Mouse (Mus musculus) MEL (cell line): ENCODE data around the gene Cdr2l. TPM values are rescaled to one million over a fixed set of nuclear protein-coding genes. Genes with fewer than 3 reads are reported as not detected.

Experiments used
- DNase-seq: peaks from one replicate; pipeline ENCODE4 v3.0.0; 2011; ENCODE audit warnings: low read depth, low spot score
- H3K27ac ChIP-seq: 2 replicates; pipeline ENCODE4 v1.5.1; 2012; ENCODE audit warnings: low read depth, mild to moderate bottlenecking, control low read depth, low read length, moderate library complexity; ENCODE audit not compliant: control insufficient read depth
- H3K27me3 ChIP-seq, 2 experiments: fragments of 150-350 bp in 1 of 2; sonication (generic) in 1 of 2; 2 replicates each; pipeline ENCODE4 v1.6.1; 2012; ENCODE audit warnings: low read length in 2 of 2, mild to moderate bottlenecking in 2 of 2, improper control_type of control experiment in 1 of 2, moderate library complexity in 1 of 2; ENCODE audit not compliant: insufficient read depth in 2 of 2, control insufficient read depth in 1 of 2
- H3K36me3 ChIP-seq, 2 experiments: 2 replicates each; pipeline ENCODE4 v1.6.1; 2012 to 2014; ENCODE audit warnings: low read length in 2 of 2, improper control_type of control experiment in 1 of 2, inconsistent platforms in 1 of 2, mild to moderate bottlenecking in 1 of 2; ENCODE audit not compliant: insufficient read depth in 2 of 2, control insufficient read depth in 1 of 2
- H3K4me1 ChIP-seq, 2 experiments: fragments of 150-350 bp in 1 of 2; sonication (generic) in 1 of 2; 2 replicates each; pipeline ENCODE4 v1.6.1; 2012; ENCODE audit warnings: low read length in 2 of 2, improper control_type of control experiment in 1 of 2, mild to moderate bottlenecking in 1 of 2; ENCODE audit not compliant: insufficient read depth in 2 of 2, control insufficient read depth in 1 of 2
- H3K4me3 ChIP-seq, 2 experiments: fragments of 150-350 bp in 1 of 2; sonication (generic) in 1 of 2; 2 replicates each; pipeline ENCODE4 v1.5.1; 2012; ENCODE audit warnings: low read depth in 2 of 2, low read length in 2 of 2, mild to moderate bottlenecking in 2 of 2, moderate library complexity in 2 of 2, control low read depth in 1 of 2, improper control_type of control experiment in 1 of 2; ENCODE audit not compliant: control insufficient read depth in 1 of 2, insufficient read depth in 1 of 2
- H3K79me2 ChIP-seq: 2 replicates; pipeline ENCODE4 v1.6.1; 2012; ENCODE audit warnings: mild to moderate bottlenecking, low read length, moderate library complexity; ENCODE audit not compliant: control insufficient read depth, poor library complexity, insufficient read depth
- H3K9ac ChIP-seq: 2 replicates; pipeline ENCODE4 v1.6.1; 2012; ENCODE audit warnings: low read depth, mild to moderate bottlenecking, control low read depth, low read length, moderate library complexity; ENCODE audit not compliant: control insufficient read depth, poor library complexity, severe bottlenecking
- H3K9me3 ChIP-seq: fragments of 150-350 bp; sonication (generic); replicated peaks from 2 replicates; pipeline ENCODE4 v1.6.1; 2012; ENCODE audit warnings: mild to moderate bottlenecking, low read length, improper control_type of control experiment, moderate library complexity; ENCODE audit not compliant: insufficient read depth
- CHD1 ChIP-seq: IDR thresholded peaks from 2 replicates; pipeline ENCODE4 v1.6.1; 2012; ENCODE audit warnings: low read depth, mild to moderate bottlenecking, inconsistent platforms, low read length, improper control_type of control experiment
- EP300 ChIP-seq, 2 experiments: IDR thresholded peaks; 2 replicates each; pipeline ENCODE4 v1.6.1; 2011; ENCODE audit warnings: improper control_type of control experiment in 2 of 2, low read length in 2 of 2, low read depth in 1 of 2, mild to moderate bottlenecking in 1 of 2
- GABPA ChIP-seq: IDR thresholded peaks from 2 replicates; pipeline ENCODE4 v1.6.1; 2012; ENCODE audit warnings: low read depth, mild to moderate bottlenecking, inconsistent platforms, low read length, improper control_type of control experiment, moderate library complexity
- HCFC1 ChIP-seq: IDR thresholded peaks from 2 replicates; pipeline ENCODE4 v1.6.1; 2012; ENCODE audit warnings: low read depth, mild to moderate bottlenecking, inconsistent platforms, low read length, improper control_type of control experiment, moderate library complexity
- JUND ChIP-seq: IDR thresholded peaks from 2 replicates; pipeline ENCODE4 v1.6.1; 2011; ENCODE audit warnings: low read depth, mild to moderate bottlenecking, improper control_type of control experiment, low read length
- NRF1 ChIP-seq: IDR thresholded peaks from 2 replicates; pipeline ENCODE4 v1.6.1; 2014; ENCODE audit warnings: low read depth, mild to moderate bottlenecking, inconsistent platforms, low read length, improper control_type of control experiment, moderate library complexity; ENCODE audit not compliant: poor library complexity, insufficient read depth, severe bottlenecking
- POLR2AphosphoS2 ChIP-seq: IDR thresholded peaks from 2 replicates; pipeline ENCODE4 v1.6.1; 2011; ENCODE audit warnings: low read length, improper control_type of control experiment
- POLR2AphosphoS5 ChIP-seq: IDR thresholded peaks from 2 replicates; pipeline ENCODE4 v1.6.1; 2012; ENCODE audit warnings: low read depth, borderline replicate concordance, mild to moderate bottlenecking, inconsistent platforms, low read length, moderate library complexity, mixed read lengths
- RCOR1 ChIP-seq: IDR thresholded peaks from 2 replicates; pipeline ENCODE4 v1.6.1; 2012; ENCODE audit warnings: low read depth, mild to moderate bottlenecking, inconsistent platforms, low read length, improper control_type of control experiment
- SMC3 ChIP-seq: IDR thresholded peaks from 2 replicates; pipeline ENCODE4 v1.6.1; 2011; ENCODE audit warnings: low read depth, low read length, improper control_type of control experiment
- TAL1 ChIP-seq: IDR thresholded peaks from 2 replicates; pipeline ENCODE4 v1.6.1; 2012; ENCODE audit warnings: mild to moderate bottlenecking, inconsistent platforms, low read length, moderate library complexity, mixed read lengths
- TCF12 ChIP-seq: IDR thresholded peaks from 2 replicates; pipeline ENCODE4 v1.6.1; 2014; ENCODE audit warnings: low read depth, mild to moderate bottlenecking, inconsistent platforms, low read length, improper control_type of control experiment, moderate library complexity
- USF1 ChIP-seq: IDR thresholded peaks from 2 replicates; pipeline ENCODE4 v1.6.1; 2014; ENCODE audit warnings: low read depth, mild to moderate bottlenecking, inconsistent platforms, low read length, improper control_type of control experiment, moderate library complexity
- USF2 ChIP-seq, 2 experiments: IDR thresholded peaks; 2 replicates each; pipeline ENCODE4 v1.6.1; 2011 to 2012; ENCODE audit warnings: improper control_type of control experiment in 2 of 2, low read length in 2 of 2, borderline replicate concordance in 1 of 2, inconsistent platforms in 1 of 2, low read depth in 1 of 2, mild to moderate bottlenecking in 1 of 2; ENCODE audit not compliant: insufficient read depth in 1 of 2
- ZMIZ1 ChIP-seq: IDR thresholded peaks from 2 replicates; pipeline ENCODE4 v1.6.1; 2012; ENCODE audit warnings: low read depth, mild to moderate bottlenecking, inconsistent platforms, low read length, improper control_type of control experiment, moderate library complexity
- polyA plus RNA-seq, 2 experiments: library from polyadenylated mRNA; stranded (reverse) in 1 of 2; unstranded in 1 of 2; fragments of >175 nt in 1 of 2; fragments of >200 nt in 1 of 2; gene quantifications; 2 replicates each; pipeline versions ENCODE4 v1.2.1 to v1.2.4; 2012; ENCODE audit warnings: low replicate concordance in 2 of 2, low read depth in 1 of 2; ENCODE audit not compliant: insufficient read length in 2 of 2, insufficient read depth in 1 of 2, missing spikeins in 1 of 2
- total RNA-seq: library from RNA; depleted of rRNA; stranded (reverse); fragments of 300-350 nt; gene quantifications from 2 replicates; pipeline ENCODE4 v1.2.3, GENCODE M21; 2012

Gene Cdr2l
- total and polyA plus RNA-seq, 3 experiments: 5.2 to 8.2 TPM; not detected in 1

DNA sequence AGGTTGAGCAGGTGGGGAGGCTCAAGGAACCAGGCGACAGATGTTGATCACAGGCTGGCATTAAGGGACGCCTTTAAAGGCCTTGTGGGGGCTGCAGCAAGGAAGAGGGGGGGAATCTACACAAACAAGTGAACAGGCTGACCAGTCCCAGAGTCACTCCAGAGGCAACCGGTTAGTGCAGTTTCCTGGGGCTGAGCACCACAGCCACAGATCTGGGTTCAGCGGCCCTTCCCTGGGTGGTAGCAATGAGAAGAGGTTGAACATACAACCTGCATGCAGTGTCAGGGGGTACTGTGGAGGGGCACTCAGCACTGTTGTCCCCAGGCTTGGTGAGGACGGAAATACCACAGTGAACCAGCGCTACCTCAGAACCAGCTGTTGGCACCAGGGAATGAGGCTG lies 51.6 kb downstream of the Cdr2l start:
- H3K4me3 ChIP-seq: no peak overlapping the region
- no peaks in the 10 kb centered on the region for H3K79me2 ChIP-seq
- H3K4me1 ChIP-seq: peaks cover 3 to 8% of the 10 kb centered on the region in 2 experiments; a peak in 3 of 4 replicates
- peaks cover 0 to 5% of the 10 kb centered on the region in 2 experiments for H3K36me3 ChIP-seq
- no peak for TF ChIP-seq NRF1
- TF ChIP-seq JUND: no peak
- TF ChIP-seq ZMIZ1: no peak
- no peak overlapping the region for H3K27ac ChIP-seq
- no peak for DNase-seq
- no peaks in the 10 kb centered on the region for H3K27me3 ChIP-seq
- H3K9ac ChIP-seq: no peak overlapping the region
- H3K9me3 ChIP-seq: no peaks in the 10 kb centered on the region

DNA sequence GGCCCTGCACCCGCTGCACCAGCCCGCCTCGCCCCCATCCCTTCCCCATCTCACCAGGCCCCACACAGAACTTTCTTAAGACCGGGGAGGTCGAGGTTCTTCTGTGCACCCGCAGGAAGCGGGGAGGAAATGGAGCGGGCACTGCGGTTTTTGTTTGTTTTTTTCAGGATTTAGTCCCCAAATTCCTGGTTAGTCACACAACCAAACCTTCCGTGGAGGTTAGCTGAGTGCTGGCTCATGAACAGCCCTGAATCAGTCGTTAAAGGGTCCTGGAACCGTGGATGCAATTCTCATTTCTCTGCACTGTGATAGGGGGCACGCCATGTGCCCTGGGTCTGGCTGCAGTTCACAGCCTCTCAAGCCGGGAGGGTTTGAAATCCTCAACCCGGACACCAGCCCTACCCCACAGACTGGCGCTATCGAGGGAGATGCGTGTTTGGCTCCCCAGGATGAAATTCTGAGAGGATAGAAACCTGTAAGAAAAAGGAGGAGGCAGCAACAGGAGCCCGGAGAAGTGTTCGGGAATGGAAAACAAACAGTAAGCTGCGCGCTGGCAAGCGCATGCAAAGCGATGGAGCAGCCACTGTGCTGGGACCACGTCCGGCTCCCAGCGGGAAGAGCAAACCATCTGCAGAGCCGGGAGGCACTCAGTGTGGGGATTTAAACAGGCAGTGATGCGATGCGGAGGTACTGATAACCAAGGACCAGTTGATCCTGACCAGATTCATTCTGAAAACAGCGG lies 54.1 kb downstream of the Cdr2l start:
- no peak for DNase-seq
- no peak overlapping the region for H3K27ac ChIP-seq
- H3K36me3 ChIP-seq: peaks cover 0 to 5% of the 10 kb centered on the region in 2 experiments; a peak in 2 of 4 replicates
- H3K4me1 ChIP-seq: peaks cover 3 to 8% of the 10 kb centered on the region in 2 experiments; a peak in 3 of 4 replicates
- H3K9ac ChIP-seq: no peak overlapping the region
- H3K79me2 ChIP-seq: no peaks in the 10 kb centered on the region
- H3K4me3 ChIP-seq: no peak overlapping the region
- H3K9me3 ChIP-seq: no peaks in the 10 kb centered on the region
- no peaks in the 10 kb centered on the region for H3K27me3 ChIP-seq
- no peak for TF ChIP-seq EP300 (IDR thresholded peaks at IDR 0.05; ENCODE audit: low read depth in 1 of 2, low read length in 2 of 2)
- no peak for TF ChIP-seq RCOR1
- no peak for TF ChIP-seq CHD1
- no peak for TF ChIP-seq GABPA
- TF ChIP-seq JUND: no peak
- no peak for TF ChIP-seq POLR2AphosphoS2
- no peak for TF ChIP-seq TCF12
- TF ChIP-seq USF2 (IDR thresholded peaks at IDR 0.05; ENCODE audit: borderline replicate concordance in 1 of 2, insufficient read depth in 1 of 2, low read depth in 1 of 2, low read length in 2 of 2): no peak
- no peak for TF ChIP-seq HCFC1
- TF ChIP-seq SMC3: no peak
- TF ChIP-seq TAL1: no peak
- no peak for TF ChIP-seq USF1
- no peak for TF ChIP-seq POLR2AphosphoS5
